Comparison of ENCODE assay signal across 19 mouse cellular contexts in the genomic region with DNA sequence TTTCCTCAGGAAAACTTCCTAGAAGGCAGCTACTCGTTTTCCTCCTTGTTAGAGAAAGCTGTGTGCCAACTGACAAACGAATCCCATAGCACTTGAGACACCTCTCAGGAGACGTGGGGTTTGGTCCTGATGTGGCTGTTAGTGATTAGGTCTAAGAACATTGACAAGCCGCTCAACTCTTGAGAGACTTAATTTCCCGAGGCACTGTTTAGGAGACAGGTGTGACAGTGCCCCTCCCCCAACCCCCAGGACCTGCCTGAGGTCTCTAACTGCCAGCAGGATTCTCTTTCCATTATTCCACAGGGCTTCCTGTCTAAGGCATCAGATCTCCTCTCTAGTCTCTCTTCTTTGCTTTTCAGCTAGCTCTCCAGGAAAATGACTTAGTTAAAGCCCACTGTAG. TPM values are rescaled to one million over a fixed set of nuclear protein-coding genes. Genes with fewer than 3 reads are reported as not detected.
DNase-seq lines count a peak whose midpoint lies in the region; ATAC-seq and TF ChIP-seq lines count a peak whose summit lies in the region.
"Had no signal": no experiment of that assay in that cellular context is flagged by ENCODE, and none has a peak within 500 bp of the region (broad histone marks: within the 10 kb centered on the region; RNA-seq: fewer than 3 reads in every experiment).

No protein-coding gene starts in this region.

- TF ChIP-seq CTCF in heart, adult 2 months (IDR thresholded peaks at IDR 0.05) = no peak

- ATAC-seq in midbrain, embryonic 13.5 days = no peak
- ATAC-seq in midbrain, embryonic 16.5 days = no peak
- ATAC-seq: forebrain, embryonic 14.5 days; liver, embryonic 12.5 days had no signal

- no peaks in the 10 kb centered on the region for H3K27me3 ChIP-seq in heart, adult 2 months (ENCODE audit: control insufficient read depth, insufficient read depth, low read length)
- no peaks in the 10 kb centered on the region for H3K27me3 ChIP-seq in midbrain, embryonic 13.5 days
- H3K27me3 ChIP-seq in midbrain, embryonic 16.5 days (ENCODE audit: control insufficient read depth, insufficient read depth, low read depth, low read length) = no peaks in the 10 kb centered on the region
- H3K27me3 ChIP-seq: embryonic facial prominence, embryonic 12.5 days; limb, embryonic 12.5 days; liver, embryonic 12.5 days had no signal

- no peaks in the 10 kb centered on the region for H3K9me3 ChIP-seq in midbrain, embryonic 13.5 days
- no peaks in the 10 kb centered on the region for H3K9me3 ChIP-seq in midbrain, embryonic 16.5 days (replicated peaks; ENCODE audit: control insufficient read depth, low read length, poor library complexity, severe bottlenecking)
- H3K9me3 ChIP-seq: embryonic facial prominence, embryonic 12.5 days; limb, embryonic 12.5 days; liver, embryonic 12.5 days had no signal

- H3K36me3 ChIP-seq in heart, adult 2 months (ENCODE audit: control insufficient read depth, insufficient read depth, low read length) = peaks cover 5% of the 10 kb centered on the region; the same call in 1 of the 2 replicates
- no peaks in the 10 kb centered on the region for H3K36me3 ChIP-seq in midbrain, embryonic 13.5 days
- no peaks in the 10 kb centered on the region for H3K36me3 ChIP-seq in midbrain, embryonic 16.5 days (ENCODE audit: control insufficient read depth, insufficient read depth, low read length)
- H3K36me3 ChIP-seq: embryonic facial prominence, embryonic 12.5 days; limb, embryonic 12.5 days; liver, embryonic 12.5 days had no signal

- H3K4me3 ChIP-seq in heart, adult 2 months = no peak overlapping the region
- no peak overlapping the region for H3K4me3 ChIP-seq in midbrain, embryonic 13.5 days (replicated peaks)
- no peak overlapping the region for H3K4me3 ChIP-seq in midbrain, embryonic 16.5 days (ENCODE audit: low read depth, low read length)
- H3K4me3 ChIP-seq: embryonic facial prominence, embryonic 12.5 days; limb, embryonic 12.5 days; liver, embryonic 12.5 days had no signal

- no peak for TF ChIP-seq EP300 in heart, adult 2 months (IDR thresholded peaks at IDR 0.05; ENCODE audit: insufficient read depth, low read depth, low read length)

- peaks cover 5% of the 10 kb centered on the region for H3K79me2 ChIP-seq in heart, adult 2 months (replicated peaks; ENCODE audit: control insufficient read depth, insufficient read depth, low read length)

- DNase-seq in cerebellum, adult 11 months = peak; percentile 35
- no peak for DNase-seq in cerebellum, postnatal 14 days
- DNase-seq in heart, adult 2 months = no peak
- no peak for DNase-seq in heart, postnatal 14 days
- DNase-seq in lung, postnatal 25 days (ENCODE audit: low spot score) = no peak
- no peak for DNase-seq in frontal cortex, postnatal 14 days (ENCODE audit: low spot score in 2 of 2)
- DNase-seq: adrenal gland, postnatal 14 days; heart, postnatal 10 days; kidney, adult 11 months; lung, adult 2 months; lung, postnatal 36 days; right cerebral cortex, postnatal 4 days had no signal

- peak overlapping the region; percentile 48 for H3K27ac ChIP-seq in heart, adult 2 months
- peak overlapping the region; percentile 46 for H3K27ac ChIP-seq in midbrain, embryonic 13.5 days
- no peak overlapping the region for H3K27ac ChIP-seq in midbrain, embryonic 16.5 days (ENCODE audit: low read length)
- H3K27ac ChIP-seq: embryonic facial prominence, embryonic 12.5 days; limb, embryonic 12.5 days; liver, embryonic 12.5 days had no signal

- intact Hi-C loops in heart, adult 2 months (cut with DNase I) = no loop called here
- intact Hi-C loops in heart, postnatal 14 days (cut with DNase I) = no loop called here

- TF ChIP-seq POLR2A in heart, adult 2 months (IDR thresholded peaks at IDR 0.05; ENCODE audit: insufficient read depth, low read depth, low read length) = no peak

- H3K4me2 ChIP-seq in midbrain, embryonic 13.5 days (replicated peaks) = no peak overlapping the region
- no peak overlapping the region for H3K4me2 ChIP-seq in midbrain, embryonic 16.5 days (ENCODE audit: low read length)
- H3K4me2 ChIP-seq: embryonic facial prominence, embryonic 12.5 days; heart, embryonic 11.5 days; limb, embryonic 12.5 days; liver, embryonic 12.5 days had no signal

- peaks cover 7% of the 10 kb centered on the region for H3K4me1 ChIP-seq in heart, adult 2 months (ENCODE audit: control insufficient read depth, insufficient read depth, low read length)
- peaks cover 26% of the 10 kb centered on the region for H3K4me1 ChIP-seq in midbrain, embryonic 13.5 days (replicated peaks)
- peaks cover 15% of the 10 kb centered on the region for H3K4me1 ChIP-seq in midbrain, embryonic 16.5 days (ENCODE audit: control insufficient read depth, insufficient read depth, low read length)

- H3K9ac ChIP-seq in heart, adult 2 months (ENCODE audit: low read depth, low read length) = no peak overlapping the region
- no peak overlapping the region for H3K9ac ChIP-seq in midbrain, embryonic 13.5 days (replicated peaks)
- H3K9ac ChIP-seq in midbrain, embryonic 16.5 days (ENCODE audit: low read depth, low read length) = no peak overlapping the region
- H3K9ac ChIP-seq: embryonic facial prominence, embryonic 12.5 days; limb, embryonic 12.5 days; liver, embryonic 12.5 days had no signal

- 48% methylated on average over 5 of the region's 5 CpGs for WGBS in heart, adult 2 months
- 42% methylated on average over 5 of the region's 5 CpGs for WGBS in midbrain, embryonic 13.5 days
- 39% methylated on average over 5 of the region's 5 CpGs for WGBS in midbrain, embryonic 16.5 days

RNA-seq across cellular contexts. Expression of a gene that starts 15.9 kb away (rescaled TPM):
- 10 to 100 TPM; 33.7 to 34.1 TPM for total RNA-seq in heart, adult 2 months (2021)
- polyA plus RNA-seq in heart, adult 2 months (2012; rRNA removed) = 9.5 and 19.2 TPM in 2 replicates
- 10 to 100 TPM; 31.8 to 32.0 TPM for total RNA-seq in heart, postnatal 14 days (2021)
- 1.6 and 1.7 TPM in 2 replicates for polyA plus RNA-seq in midbrain, embryonic 13.5 days (2015; fragmentation: Nextera tagmentation; extraction: Ambion mirVana)
- polyA plus RNA-seq in midbrain, embryonic 16.5 days (2015; fragmentation: Nextera tagmentation; extraction: Ambion mirVana) = 2.2 and 2.6 TPM in 2 replicates
